Mouse (Mus musculus) WW6 (cell line): ENCODE data around the gene Ggps1.

Source experiments
- DNase-seq: peaks from one replicate; pipeline ENCODE4 v3.0.0-alpha.2; 2013; ENCODE audit warnings: low read depth, low spot score

The Ggps1 gene

DNA sequence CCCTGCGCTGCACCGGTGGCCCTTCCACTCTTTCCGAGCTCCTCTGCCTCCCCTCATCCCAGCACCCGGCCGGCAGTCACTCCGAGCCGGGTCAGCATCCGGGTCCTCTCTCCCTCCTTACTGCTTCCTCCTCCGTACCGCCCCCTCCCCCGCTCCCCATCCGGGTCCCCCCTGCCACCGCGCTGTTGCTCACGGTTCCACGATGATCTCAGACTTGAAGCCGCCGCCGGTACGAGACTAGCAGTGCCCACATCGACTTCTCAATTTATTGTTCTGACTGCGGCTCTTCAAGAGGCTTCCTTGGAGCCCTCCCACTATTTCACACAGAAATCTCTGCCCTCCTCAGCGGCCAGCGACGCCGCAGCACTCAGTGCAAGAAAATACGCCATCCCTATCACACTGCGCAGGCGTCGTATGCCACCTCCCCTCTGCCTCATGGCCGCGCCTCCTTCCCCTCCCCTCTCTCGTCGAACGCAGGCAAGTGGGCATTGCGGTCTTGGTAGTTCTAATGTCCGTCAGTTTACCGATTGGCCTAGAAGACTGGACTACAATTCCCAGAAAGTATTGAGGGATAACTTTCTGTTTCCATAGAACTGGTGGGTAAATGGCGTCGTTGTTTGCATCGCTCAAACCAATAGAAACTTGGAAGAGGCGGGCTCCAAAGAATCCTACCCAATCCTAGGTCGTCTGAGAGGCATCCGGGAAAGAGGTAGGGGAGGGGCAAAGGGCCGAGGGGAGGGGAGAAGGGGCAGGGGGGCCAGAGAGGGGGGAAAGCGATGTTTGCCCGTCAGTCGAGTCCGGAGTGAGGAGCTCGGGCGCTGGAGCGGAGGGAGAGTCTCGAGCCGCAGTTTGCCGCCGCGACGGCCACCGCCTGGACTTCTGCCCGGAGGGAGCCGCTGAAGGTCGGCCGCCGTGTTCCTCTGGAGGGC lies at the start of gene Ggps1, which contains the start of gene Arid4b:
Ggps1 (minus strand) TSS at position 476 of the 929 bp plus-strand sequence.
Arid4b (plus strand) TSS at position 220 of the 929 bp plus-strand sequence.
- DNase-seq = peak; percentile 93

GRCm38 (mm10) chr13:14111146-14111545 lies 47.9 kb upstream of the Ggps1 start:
- no peak for DNase-seq

GRCm38 (mm10) chr13:14110154-14110873 lies 47.0 kb upstream of the Ggps1 start:
- DNase-seq = no peak

DNA sequence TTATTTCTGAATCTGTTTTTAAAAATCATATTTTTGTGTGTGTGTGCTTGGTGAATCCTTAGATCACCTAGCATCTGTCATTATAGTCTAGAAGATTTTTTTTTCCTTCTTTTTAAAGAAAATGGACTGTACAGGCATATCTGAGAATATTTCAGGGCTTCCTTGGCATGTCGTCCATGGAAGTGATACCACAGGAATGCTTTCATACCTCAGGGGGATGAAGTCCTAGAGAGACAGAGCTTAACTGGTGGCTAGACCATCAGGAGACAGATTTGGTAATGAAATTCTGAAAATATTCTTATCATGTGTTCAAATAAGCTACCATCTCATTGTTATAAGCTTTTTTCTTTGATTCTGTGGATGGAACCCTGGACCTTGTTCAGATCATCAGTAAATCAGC lies 39.7 kb upstream of the Ggps1 start:
- no peak for DNase-seq

DNA sequence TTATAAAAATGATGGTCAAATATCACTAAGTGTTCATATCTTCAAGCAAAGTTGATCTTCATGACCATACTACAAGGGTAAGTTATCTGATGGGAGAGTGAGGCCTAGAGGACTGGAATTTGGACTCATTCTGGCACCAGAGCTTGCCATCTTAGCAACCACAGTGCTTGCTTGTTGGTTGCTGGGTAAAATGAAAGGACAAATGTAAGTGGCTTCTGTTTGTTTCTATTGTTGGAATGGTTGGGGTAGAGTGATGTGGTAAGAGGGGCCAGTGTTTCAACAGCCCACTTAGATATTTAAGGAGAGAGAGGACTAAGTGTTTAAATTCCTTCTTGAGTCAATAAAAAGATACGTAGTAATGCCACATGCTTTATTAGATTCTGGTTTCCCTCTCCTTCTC lies 25.4 kb upstream of the Ggps1 start:
- DNase-seq = no peak

DNA sequence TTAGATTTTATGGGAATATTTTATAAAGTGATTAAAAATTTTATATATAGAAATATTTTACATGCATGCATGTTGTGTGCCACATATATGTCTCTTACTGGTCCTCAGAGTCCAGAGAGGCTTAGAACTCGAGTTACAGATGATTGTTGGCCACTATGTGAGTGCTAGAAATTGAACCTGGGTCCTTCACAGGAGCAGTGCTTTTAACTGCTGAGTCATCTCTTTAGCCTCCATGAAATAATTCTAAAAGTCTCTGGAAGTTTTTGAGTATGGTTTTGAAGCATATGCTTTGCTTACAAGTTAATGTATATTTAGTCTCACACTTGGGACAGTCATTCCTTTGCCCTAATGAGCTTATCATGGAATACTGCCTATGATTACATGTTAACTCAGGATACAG lies 12.0 kb upstream of the Ggps1 start:
- DNase-seq = no peak

DNA sequence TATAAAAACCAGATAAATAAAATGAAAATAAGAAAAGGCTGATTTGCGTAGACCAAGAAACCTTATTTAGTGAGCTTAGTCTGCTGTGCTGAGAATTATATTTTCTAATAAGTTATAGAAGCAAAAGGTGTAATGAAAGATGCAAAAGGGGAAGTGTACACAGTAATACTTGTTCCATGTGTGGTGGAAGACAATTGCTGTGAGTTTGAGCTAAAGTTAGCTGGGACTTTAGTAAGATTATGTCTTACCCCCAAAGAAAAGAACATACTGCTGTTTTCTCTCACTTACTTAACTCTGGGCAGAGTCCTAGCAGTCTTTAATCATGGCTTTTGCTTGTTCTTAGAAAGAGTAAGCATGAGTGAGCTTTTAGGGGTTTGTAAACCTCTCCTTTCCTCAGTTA lies 11.1 kb upstream of the Ggps1 start:
- no peak for DNase-seq

GRCm38 (mm10) chr13:14069291-14069690 lies 6.0 kb upstream of the Ggps1 start:
- no peak for DNase-seq

DNA sequence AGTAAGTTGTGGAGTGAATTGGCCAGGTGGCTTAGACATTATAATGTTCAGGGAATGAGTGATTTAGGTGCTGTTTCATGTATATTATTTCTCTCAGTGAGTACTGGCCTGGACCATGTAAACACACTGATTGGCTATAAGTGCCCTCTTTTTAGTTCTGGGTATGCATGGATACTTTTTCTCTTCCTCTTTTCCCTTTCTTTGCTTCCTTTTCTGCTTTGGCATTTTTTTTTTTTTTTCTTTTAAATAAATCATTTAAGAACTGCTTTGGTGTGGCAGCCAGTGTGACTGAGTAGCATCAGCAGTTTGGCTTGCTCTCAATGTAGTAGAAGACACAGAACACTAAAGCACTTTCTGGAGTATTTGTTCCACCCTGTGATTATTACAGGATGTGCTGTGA lies 4.7 kb upstream of the Ggps1 start:
- DNase-seq = no peak

DNA sequence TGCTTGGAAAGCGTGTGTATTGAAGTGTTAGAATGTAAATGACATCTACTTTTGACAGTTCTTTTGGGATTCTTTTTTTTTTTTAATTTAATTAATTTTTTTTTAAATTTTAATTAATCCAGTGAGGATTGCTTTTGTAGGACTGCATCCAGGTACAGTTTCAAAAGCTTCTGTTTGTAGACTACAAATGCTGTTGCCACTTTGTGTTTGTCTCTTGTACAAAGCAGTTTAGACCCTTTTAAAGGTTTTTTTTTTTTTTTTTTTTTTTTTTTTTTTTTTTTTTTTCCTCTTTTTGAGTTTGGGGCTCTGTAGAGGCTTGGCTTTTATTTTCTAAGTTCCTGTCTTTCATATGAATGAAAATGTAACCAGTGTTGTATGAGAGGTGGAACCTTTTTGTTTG lies 2.4 kb upstream of the Ggps1 start:
- no peak for DNase-seq

DNA sequence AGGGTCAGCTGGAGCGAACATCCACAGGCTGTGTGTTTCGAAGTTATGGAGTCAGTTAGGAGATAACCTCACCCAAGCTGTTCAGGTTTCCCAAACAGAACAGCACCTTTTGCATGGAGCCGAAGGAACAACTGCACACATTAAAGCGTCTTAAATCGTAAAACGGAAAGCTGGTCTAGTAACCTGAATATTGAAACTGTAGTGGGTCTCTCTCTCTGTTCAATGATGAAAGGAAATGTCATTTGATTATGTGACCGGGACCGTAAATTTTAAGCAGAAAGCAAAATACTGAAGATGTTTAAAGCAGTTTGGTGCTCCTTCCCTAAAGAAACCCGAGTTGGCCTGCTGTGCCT lies 1.7 kb upstream of the Ggps1 start:
- no peak for DNase-seq

GRCm38 (mm10) chr13:14064341-14065027 lies 1.2 kb upstream of the Ggps1 start:
- DNase-seq = no peak

- DNase-seq = no peak
Measured at GRCm38 (mm10) chr13:14063942-14064271, 619 bp upstream of the Ggps1 start.

- no peak for DNase-seq
Measured at GRCm38 (mm10) chr13:14062209-14063012, 877 bp downstream of the Ggps1 start.

- DNase-seq = no peak
Measured at GRCm38 (mm10) chr13:14059582-14059981, 3.7 kb downstream of the Ggps1 start.

DNA sequence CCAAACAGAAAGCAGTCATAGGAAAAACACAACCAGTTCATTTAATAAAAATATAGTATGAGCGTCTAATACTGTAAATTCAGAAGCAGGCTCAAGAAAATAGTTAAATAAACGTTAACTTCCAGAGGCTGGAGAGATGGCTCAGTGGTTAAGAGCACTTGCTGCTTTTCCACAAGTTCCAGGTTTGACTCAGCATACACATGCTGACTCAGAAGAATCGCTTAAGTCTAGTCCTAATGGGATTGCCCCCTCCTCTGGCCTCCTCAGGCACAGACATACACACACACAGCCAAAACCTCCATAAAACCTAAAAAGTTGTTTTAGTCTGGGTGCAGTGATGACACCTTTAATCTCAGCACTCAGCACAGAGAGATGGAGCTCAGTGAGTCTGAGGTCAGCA lies 6.5 kb downstream of the Ggps1 start:
- DNase-seq = no peak

DNA sequence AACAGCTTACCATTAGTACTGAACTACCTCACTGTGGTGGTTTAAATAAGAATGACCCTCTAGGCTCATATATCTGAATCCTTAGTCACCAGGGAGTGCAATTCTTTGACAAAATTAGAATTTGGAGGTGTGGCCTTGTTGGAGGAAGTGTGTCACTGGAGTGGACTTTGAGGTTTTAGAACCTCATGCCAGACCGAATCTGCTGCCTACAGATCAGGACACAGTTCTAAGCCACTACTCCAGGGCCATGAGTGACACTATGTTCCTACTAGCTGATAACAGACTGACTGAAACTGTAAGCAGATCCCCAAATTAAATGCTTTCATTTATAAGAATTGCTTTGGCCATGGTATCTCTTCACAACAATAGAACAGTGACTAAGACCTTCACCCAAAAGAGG lies 13.4 kb downstream of the Ggps1 start:
- DNase-seq = no peak

DNA sequence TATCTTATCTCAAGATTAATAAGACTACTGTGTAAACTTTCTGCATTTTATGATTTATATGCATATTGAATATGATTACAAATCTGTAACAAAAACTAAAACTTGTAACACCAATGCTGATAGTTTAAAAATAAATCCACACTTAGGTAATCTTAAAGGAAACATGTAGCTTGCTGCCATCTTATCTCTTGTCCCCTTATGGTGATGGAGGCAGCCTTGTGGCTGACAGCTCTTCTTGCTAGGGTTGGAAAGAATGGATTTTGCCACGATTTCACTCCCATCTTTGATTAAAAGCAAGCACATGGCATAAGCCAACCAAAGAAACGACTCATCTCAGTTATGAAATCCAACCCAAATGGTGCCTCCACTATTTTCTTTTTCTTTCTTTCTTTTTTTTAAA lies 18.8 kb downstream of the Ggps1 start:
- DNase-seq = no peak

DNA sequence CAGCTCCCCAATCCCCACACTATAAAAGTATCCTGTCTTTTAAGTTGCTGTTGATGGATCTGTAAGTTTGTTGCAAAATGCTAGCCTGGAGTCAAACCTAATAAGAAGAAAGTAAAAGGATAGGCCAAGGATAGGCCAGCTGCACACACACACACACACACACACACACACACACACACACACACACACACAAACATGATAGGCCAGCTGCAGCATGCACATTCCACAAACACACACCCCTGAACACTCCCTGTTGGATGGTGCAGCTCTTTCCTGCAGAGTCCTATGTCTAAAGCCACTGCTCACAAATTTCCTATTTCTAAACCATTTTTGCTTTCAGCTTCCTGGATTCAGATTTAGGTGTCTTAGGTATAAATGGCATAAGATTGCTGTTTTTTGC lies 19.4 kb downstream of the Ggps1 start:
- no peak for DNase-seq

GRCm38 (mm10) chr13:14040186-14040585 lies 23.1 kb downstream of the Ggps1 start:
- no peak for DNase-seq

- DNase-seq = peak; percentile 73
Measured at GRCm38 (mm10) chr13:14039292-14039965, 23.9 kb downstream of the Ggps1 start, which contains the start of gene Tbce. Gene Tbce, minus strand, starts transcription at chr13:14039638.
